Mouse (Mus musculus) MEL (cell line): Measurements from ENCODE around the gene Foxc2. TPM values are rescaled to one million over a fixed set of nuclear protein-coding genes. Genes with fewer than 3 reads are reported as not detected.
A peak's percentile ranks its signal among the peaks of the same experiment; 100 is the strongest.

Source experiments
- DNase-seq: peaks from one replicate; pipeline ENCODE4 v3.0.0; 2011; ENCODE audit warnings: low read depth, low spot score
- H3K27ac ChIP-seq: 2 replicates; pipeline ENCODE4 v1.5.1; 2012; ENCODE audit warnings: low read depth, mild to moderate bottlenecking, control low read depth, low read length, moderate library complexity; ENCODE audit not compliant: control insufficient read depth
- H3K27me3 ChIP-seq, 2 experiments: fragments of 150-350 bp in 1 of 2; sonication (generic) in 1 of 2; 2 replicates each; pipeline ENCODE4 v1.6.1; 2012; ENCODE audit warnings: low read length in 2 of 2, mild to moderate bottlenecking in 2 of 2, improper control_type of control experiment in 1 of 2, moderate library complexity in 1 of 2; ENCODE audit not compliant: insufficient read depth in 2 of 2, control insufficient read depth in 1 of 2
- H3K36me3 ChIP-seq, 2 experiments: 2 replicates each; pipeline ENCODE4 v1.6.1; 2012 to 2014; ENCODE audit warnings: low read length in 2 of 2, improper control_type of control experiment in 1 of 2, inconsistent platforms in 1 of 2, mild to moderate bottlenecking in 1 of 2; ENCODE audit not compliant: insufficient read depth in 2 of 2, control insufficient read depth in 1 of 2
- H3K4me1 ChIP-seq, 2 experiments: fragments of 150-350 bp in 1 of 2; sonication (generic) in 1 of 2; 2 replicates each; pipeline ENCODE4 v1.6.1; 2012; ENCODE audit warnings: low read length in 2 of 2, improper control_type of control experiment in 1 of 2, mild to moderate bottlenecking in 1 of 2; ENCODE audit not compliant: insufficient read depth in 2 of 2, control insufficient read depth in 1 of 2
- H3K4me3 ChIP-seq, 2 experiments: fragments of 150-350 bp in 1 of 2; sonication (generic) in 1 of 2; 2 replicates each; pipeline ENCODE4 v1.5.1; 2012; ENCODE audit warnings: low read depth in 2 of 2, low read length in 2 of 2, mild to moderate bottlenecking in 2 of 2, moderate library complexity in 2 of 2, control low read depth in 1 of 2, improper control_type of control experiment in 1 of 2; ENCODE audit not compliant: control insufficient read depth in 1 of 2, insufficient read depth in 1 of 2
- H3K79me2 ChIP-seq: 2 replicates; pipeline ENCODE4 v1.6.1; 2012; ENCODE audit warnings: mild to moderate bottlenecking, low read length, moderate library complexity; ENCODE audit not compliant: control insufficient read depth, poor library complexity, insufficient read depth
- H3K9ac ChIP-seq: 2 replicates; pipeline ENCODE4 v1.6.1; 2012; ENCODE audit warnings: low read depth, mild to moderate bottlenecking, control low read depth, low read length, moderate library complexity; ENCODE audit not compliant: control insufficient read depth, poor library complexity, severe bottlenecking
- H3K9me3 ChIP-seq: fragments of 150-350 bp; sonication (generic); replicated peaks from 2 replicates; pipeline ENCODE4 v1.6.1; 2012; ENCODE audit warnings: mild to moderate bottlenecking, low read length, improper control_type of control experiment, moderate library complexity; ENCODE audit not compliant: insufficient read depth
- BHLHE40 ChIP-seq: IDR thresholded peaks from 2 replicates; pipeline ENCODE4 v1.6.1; 2012; ENCODE audit warnings: low read depth, mild to moderate bottlenecking, inconsistent platforms, low read length, improper control_type of control experiment, borderline replicate concordance
- CHD2 ChIP-seq: IDR thresholded peaks from 2 replicates; pipeline ENCODE4 v1.6.1; 2011; ENCODE audit warnings: low read length, improper control_type of control experiment
- CTCF ChIP-seq, 3 experiments: IDR thresholded peaks in 2 of 3; conservative IDR thresholded peaks in 1 of 3; 2 replicates each; pipeline ENCODE4 v1.5.1; 2011 to 2012; ENCODE audit warnings: low read length in 3 of 3, low read depth in 2 of 3, mild to moderate bottlenecking in 2 of 3, improper control_type of control experiment in 1 of 3, inconsistent platforms in 1 of 3, mixed read lengths in 1 of 3, moderate library complexity in 1 of 3; ENCODE audit not compliant: control insufficient read depth in 1 of 3, insufficient read depth in 1 of 3, poor library complexity in 1 of 3, severe bottlenecking in 1 of 3
- ELF1 ChIP-seq: IDR thresholded peaks from 2 replicates; pipeline ENCODE4 v1.6.1; 2014; ENCODE audit warnings: low read depth, mild to moderate bottlenecking, inconsistent platforms, low read length, improper control_type of control experiment, moderate library complexity
- GABPA ChIP-seq: IDR thresholded peaks from 2 replicates; pipeline ENCODE4 v1.6.1; 2012; ENCODE audit warnings: low read depth, mild to moderate bottlenecking, inconsistent platforms, low read length, improper control_type of control experiment, moderate library complexity
- MAX ChIP-seq: IDR thresholded peaks from 2 replicates; pipeline ENCODE4 v1.6.1; 2011; ENCODE audit warnings: low read length, improper control_type of control experiment
- MAZ ChIP-seq: IDR thresholded peaks from 2 replicates; pipeline ENCODE4 v1.6.1; 2012; ENCODE audit warnings: low read depth, mild to moderate bottlenecking, inconsistent platforms, low read length, improper control_type of control experiment
- MXI1 ChIP-seq: IDR thresholded peaks from 2 replicates; pipeline ENCODE4 v1.6.1; 2011; ENCODE audit warnings: mild to moderate bottlenecking, low read depth, low read length, improper control_type of control experiment
- MYB ChIP-seq: IDR thresholded peaks from 2 replicates; pipeline ENCODE4 v1.6.1; 2011; ENCODE audit warnings: mild to moderate bottlenecking, low read depth, low read length, improper control_type of control experiment
- NELFE ChIP-seq: IDR thresholded peaks from 2 replicates; pipeline ENCODE4 v1.6.1; 2011; ENCODE audit warnings: low read depth, low read length, improper control_type of control experiment
- POLR2AphosphoS2 ChIP-seq: IDR thresholded peaks from 2 replicates; pipeline ENCODE4 v1.6.1; 2011; ENCODE audit warnings: low read length, improper control_type of control experiment
- POLR2AphosphoS5 ChIP-seq: IDR thresholded peaks from 2 replicates; pipeline ENCODE4 v1.6.1; 2012; ENCODE audit warnings: low read depth, borderline replicate concordance, mild to moderate bottlenecking, inconsistent platforms, low read length, moderate library complexity, mixed read lengths
- RAD21 ChIP-seq: IDR thresholded peaks from 2 replicates; pipeline ENCODE4 v1.6.1; 2011; ENCODE audit warnings: mild to moderate bottlenecking, low read depth, low read length, improper control_type of control experiment
- RCOR1 ChIP-seq: IDR thresholded peaks from 2 replicates; pipeline ENCODE4 v1.6.1; 2012; ENCODE audit warnings: low read depth, mild to moderate bottlenecking, inconsistent platforms, low read length, improper control_type of control experiment
- SIN3A ChIP-seq: IDR thresholded peaks from 2 replicates; pipeline ENCODE4 v1.6.1; 2012; ENCODE audit warnings: low read length, improper control_type of control experiment, inconsistent platforms
- SMC3 ChIP-seq: IDR thresholded peaks from 2 replicates; pipeline ENCODE4 v1.6.1; 2011; ENCODE audit warnings: low read depth, low read length, improper control_type of control experiment
- TCF12 ChIP-seq: IDR thresholded peaks from 2 replicates; pipeline ENCODE4 v1.6.1; 2014; ENCODE audit warnings: low read depth, mild to moderate bottlenecking, inconsistent platforms, low read length, improper control_type of control experiment, moderate library complexity
- USF1 ChIP-seq: IDR thresholded peaks from 2 replicates; pipeline ENCODE4 v1.6.1; 2014; ENCODE audit warnings: low read depth, mild to moderate bottlenecking, inconsistent platforms, low read length, improper control_type of control experiment, moderate library complexity
- ZC3H11A ChIP-seq: IDR thresholded peaks from 2 replicates; pipeline ENCODE4 v1.6.1; 2012; ENCODE audit warnings: low read depth, mild to moderate bottlenecking, inconsistent platforms, low read length, improper control_type of control experiment
- ZMIZ1 ChIP-seq: IDR thresholded peaks from 2 replicates; pipeline ENCODE4 v1.6.1; 2012; ENCODE audit warnings: low read depth, mild to moderate bottlenecking, inconsistent platforms, low read length, improper control_type of control experiment, moderate library complexity
- polyA plus RNA-seq, 2 experiments: library from polyadenylated mRNA; stranded (reverse) in 1 of 2; unstranded in 1 of 2; fragments of >175 nt in 1 of 2; fragments of >200 nt in 1 of 2; gene quantifications; 2 replicates each; pipeline versions ENCODE4 v1.2.1 to v1.2.4; 2012; ENCODE audit warnings: low replicate concordance in 2 of 2, low read depth in 1 of 2; ENCODE audit not compliant: insufficient read length in 2 of 2, insufficient read depth in 1 of 2, missing spikeins in 1 of 2
- total RNA-seq: library from RNA; depleted of rRNA; stranded (reverse); fragments of 300-350 nt; gene quantifications from 2 replicates; pipeline ENCODE4 v1.2.3, GENCODE M21; 2012

The Foxc2 gene
- total and polyA plus RNA-seq, 3 experiments, result 13.6 to 15.4 TPM; not detected in 1

- H3K4me3 ChIP-seq, result no peak overlapping the region
- peaks cover 0 to 3% of the 10 kb centered on the region in 2 experiments; a peak in 1 of 4 replicates for H3K36me3 ChIP-seq
- H3K79me2 ChIP-seq, result peaks cover 13% of the 10 kb centered on the region
- H3K27me3 ChIP-seq, result no peaks in the 10 kb centered on the region
- no peak overlapping the region for H3K27ac ChIP-seq
- H3K9me3 ChIP-seq, result no peaks in the 10 kb centered on the region
- no peak for TF ChIP-seq MAZ
- TF ChIP-seq ELF1, result no peak
- peak; percentile 94 to 98 (median 96) for TF ChIP-seq CTCF (IDR thresholded peaks at IDR 0.05 in 2 of 3, conservative IDR thresholded peaks at IDR 0.05 in 1 of 3; ENCODE audit: control insufficient read depth in 1 of 3, insufficient read depth in 1 of 3, low read depth in 2 of 3, low read length in 3 of 3, poor library complexity in 1 of 3, severe bottlenecking in 1 of 3)
- no peak for TF ChIP-seq ZMIZ1
- TF ChIP-seq MXI1, result no peak
- TF ChIP-seq MYB, result no peak
- TF ChIP-seq CHD2, result no peak
- no peak for TF ChIP-seq RCOR1
- no peak for TF ChIP-seq GABPA
- TF ChIP-seq POLR2AphosphoS2, result no peak
- TF ChIP-seq ZC3H11A, result peak; percentile 48; the same call in 1 of the 2 replicates
- no peak for TF ChIP-seq POLR2AphosphoS5
- no peak for TF ChIP-seq USF1
- peak; percentile 76 for TF ChIP-seq SMC3
- no peak for TF ChIP-seq BHLHE40
- peak; percentile 73 for TF ChIP-seq RAD21
- TF ChIP-seq SIN3A, result no peak
- no peak for TF ChIP-seq MAX
- no peak for TF ChIP-seq TCF12
- no peak for TF ChIP-seq NELFE
- peak; percentile 81 for DNase-seq
- H3K4me1 ChIP-seq, result peaks cover 0 to 5% of the 10 kb centered on the region in 2 experiments; a peak in 1 of 4 replicates
- H3K9ac ChIP-seq, result no peak overlapping the region
Measured at GRCm38 (mm10) chr8:121104049-121104818, 11.7 kb upstream of the Foxc2 start.
